9 mouse cellular contexts compared by ENCODE assay signal in the genomic region with DNA sequence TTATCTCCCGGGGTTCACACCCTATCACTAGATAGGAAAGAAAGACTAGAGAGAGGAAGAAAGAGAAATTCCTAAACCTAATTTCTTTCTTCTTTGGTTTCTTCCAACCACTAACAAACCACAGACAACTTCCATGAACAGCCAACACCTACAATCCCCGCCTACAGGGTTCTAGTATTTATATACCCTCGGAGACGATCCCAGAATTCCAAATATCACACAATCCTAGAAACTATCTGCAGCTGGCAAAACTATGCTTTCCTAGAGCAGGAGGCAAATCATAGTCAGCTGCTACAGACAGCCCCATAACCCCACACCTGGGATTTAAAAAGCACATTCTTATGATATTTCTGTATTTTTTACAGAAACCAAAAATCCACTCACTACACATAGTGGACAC. TPM values are rescaled to one million over a fixed set of nuclear protein-coding genes. Genes with fewer than 3 reads are reported as not detected.
A peak's percentile ranks its signal among the peaks of the same experiment; 100 is the strongest.
DNase-seq lines count a peak whose midpoint lies in the region; ATAC-seq and TF ChIP-seq lines count a peak whose summit lies in the region.
"Had no signal": no experiment of that assay in that cellular context is flagged by ENCODE, and none has a peak within 500 bp of the region (broad histone marks: within the 10 kb centered on the region; RNA-seq: fewer than 3 reads in every experiment).

No protein-coding gene starts in this region.

- H3K27ac ChIP-seq in lung, embryonic 15.5 days, result no peak overlapping the region
- no peak overlapping the region for H3K27ac ChIP-seq in lung, postnatal 0 days (ENCODE audit: low read length)
- H3K27ac ChIP-seq in forebrain, embryonic 15.5 days (replicated peaks), result no peak overlapping the region
- H3K27ac ChIP-seq in liver, embryonic 12.5 days, result no peak overlapping the region
- no peak overlapping the region for H3K27ac ChIP-seq in stomach, postnatal 0 days (replicated peaks)

- no peak for TF ChIP-seq CTCF in lung, postnatal 0 days (IDR thresholded peaks at IDR 0.05)
- no peak for TF ChIP-seq CTCF in stomach, postnatal 0 days (IDR thresholded peaks at IDR 0.05; ENCODE audit: low read depth)

- DNase-seq in lung, postnatal 0 days (ENCODE audit: low spot score), result no peak
- DNase-seq in stomach, postnatal 0 days (ENCODE audit: low spot score), result no peak
- no peak for DNase-seq in gastrocnemius, adult 18-20 months (ENCODE audit: low spot score)
- no peak for DNase-seq in gastrocnemius, postnatal 25 days
- DNase-seq: cerebellum, postnatal 10 days; kidney, postnatal 4 days had no signal

- H3K4me1 ChIP-seq in lung, embryonic 15.5 days, result peaks cover 18% of the 10 kb centered on the region
- no peaks in the 10 kb centered on the region for H3K4me1 ChIP-seq in lung, postnatal 0 days (ENCODE audit: insufficient read depth, low read depth, low read length)
- H3K4me1 ChIP-seq in forebrain, embryonic 15.5 days, result peaks cover 29% of the 10 kb centered on the region
- peaks cover 47% of the 10 kb centered on the region for H3K4me1 ChIP-seq in liver, embryonic 12.5 days
- H3K4me1 ChIP-seq in stomach, postnatal 0 days (replicated peaks; ENCODE audit: control insufficient read depth, insufficient read depth), result no peaks in the 10 kb centered on the region

- 37% methylated on average over 4 of the region's 4 CpGs for WGBS in lung, embryonic 15.5 days
- WGBS in lung, postnatal 0 days, result 42% methylated on average over 4 of the region's 4 CpGs
- WGBS in forebrain, embryonic 15.5 days, result 78% methylated on average over 4 of the region's 4 CpGs
- WGBS in liver, embryonic 12.5 days (ENCODE audit: insufficient replicate concordance), result 37% methylated on average over 4 of the region's 4 CpGs
- WGBS in stomach, postnatal 0 days, result 46% methylated on average over 4 of the region's 4 CpGs

- no peaks in the 10 kb centered on the region for H3K9me3 ChIP-seq in lung, embryonic 15.5 days
- no peaks in the 10 kb centered on the region for H3K9me3 ChIP-seq in lung, postnatal 0 days (ENCODE audit: low read length)
- no peaks in the 10 kb centered on the region for H3K9me3 ChIP-seq in forebrain, embryonic 15.5 days
- no peaks in the 10 kb centered on the region for H3K9me3 ChIP-seq in liver, embryonic 12.5 days (replicated peaks)
- no peaks in the 10 kb centered on the region for H3K9me3 ChIP-seq in stomach, postnatal 0 days (ENCODE audit: control insufficient read depth, low read length)

- H3K27me3 ChIP-seq in lung, embryonic 15.5 days, result no peaks in the 10 kb centered on the region
- no peaks in the 10 kb centered on the region for H3K27me3 ChIP-seq in lung, postnatal 0 days (replicated peaks; ENCODE audit: insufficient read depth, low read length)
- no peaks in the 10 kb centered on the region for H3K27me3 ChIP-seq in forebrain, embryonic 15.5 days
- no peaks in the 10 kb centered on the region for H3K27me3 ChIP-seq in liver, embryonic 12.5 days (replicated peaks)
- no peaks in the 10 kb centered on the region for H3K27me3 ChIP-seq in stomach, postnatal 0 days (ENCODE audit: control insufficient read depth, insufficient read depth, low read length)

- peak overlapping the region; percentile 21; the same call in 1 of the 2 replicates for H3K4me3 ChIP-seq in lung, embryonic 15.5 days
- no peak overlapping the region for H3K4me3 ChIP-seq in lung, postnatal 0 days (ENCODE audit: low read depth, low read length)
- peak overlapping the region; percentile 22 for H3K4me3 ChIP-seq in forebrain, embryonic 15.5 days
- H3K4me3 ChIP-seq in liver, embryonic 12.5 days, result peak overlapping the region; percentile 95
- H3K4me3 ChIP-seq in stomach, postnatal 0 days (ENCODE audit: low read depth, low read length), result no peak overlapping the region

- peaks cover 13% of the 10 kb centered on the region; the same call in 1 of the 2 replicates for H3K36me3 ChIP-seq in lung, embryonic 15.5 days
- no peaks in the 10 kb centered on the region for H3K36me3 ChIP-seq in lung, postnatal 0 days (ENCODE audit: insufficient read depth, low read length)
- peaks cover 11% of the 10 kb centered on the region for H3K36me3 ChIP-seq in forebrain, embryonic 15.5 days
- H3K36me3 ChIP-seq in liver, embryonic 12.5 days, result peaks cover 44% of the 10 kb centered on the region
- H3K36me3 ChIP-seq in stomach, postnatal 0 days (ENCODE audit: control insufficient read depth, insufficient read depth, low read length), result no peaks in the 10 kb centered on the region; the same call in 1 of the 2 replicates

- ATAC-seq in lung, embryonic 15.5 days (ENCODE audit: borderline replicate concordance, extremely low read depth, low FRiP score, low TSS enrichment), result no peak
- no peak for ATAC-seq in lung, postnatal 0 days
- ATAC-seq in forebrain, embryonic 15.5 days (replicated peaks), result no peak
- ATAC-seq in liver, embryonic 12.5 days, result no peak
- ATAC-seq in stomach, postnatal 0 days (ENCODE audit: low FRiP score, low TSS enrichment), result no peak

- no peak overlapping the region for H3K9ac ChIP-seq in lung, embryonic 15.5 days
- H3K9ac ChIP-seq in lung, postnatal 0 days (replicated peaks; ENCODE audit: low read depth), result no peak overlapping the region
- H3K9ac ChIP-seq in forebrain, embryonic 15.5 days (replicated peaks), result no peak overlapping the region
- H3K9ac ChIP-seq in liver, embryonic 12.5 days, result peak overlapping the region; percentile 55
- no peak overlapping the region for H3K9ac ChIP-seq in stomach, postnatal 0 days (ENCODE audit: low read length)

- H3K4me2 ChIP-seq in lung, embryonic 15.5 days, result peak overlapping the region; percentile 68
- no peak overlapping the region for H3K4me2 ChIP-seq in lung, postnatal 0 days (replicated peaks; ENCODE audit: low read depth, low read length)
- H3K4me2 ChIP-seq in forebrain, embryonic 15.5 days (replicated peaks), result peak overlapping the region; percentile 77
- peak overlapping the region; percentile 85 for H3K4me2 ChIP-seq in liver, embryonic 12.5 days
- peak overlapping the region; percentile 2; the same call in 1 of the 2 replicates for H3K4me2 ChIP-seq in stomach, postnatal 0 days (replicated peaks; ENCODE audit: low read depth)

- TF ChIP-seq EP300 in lung, postnatal 0 days (IDR thresholded peaks at IDR 0.05), result no peak
- TF ChIP-seq EP300 in stomach, postnatal 0 days (optimal IDR thresholded peaks at IDR 0.05), result no peak

RNA-seq across cellular contexts. Expression of a gene that starts 2.7 kb away (rescaled TPM):
- polyA plus RNA-seq in lung, embryonic 15.5 days (2015; fragmentation: Nextera tagmentation; extraction: Ambion mirVana), result 25.5 and 26.0 TPM in 2 replicates
- polyA plus RNA-seq in lung, postnatal 0 days (2015; fragmentation: Nextera tagmentation; extraction: Ambion mirVana), result 9.2 and 11.7 TPM in 2 replicates
- 37.5 and 44.7 TPM in 2 replicates for polyA plus RNA-seq in forebrain, embryonic 15.5 days (2015; fragmentation: Nextera tagmentation; extraction: Ambion mirVana)
- polyA plus RNA-seq in liver, embryonic 12.5 days (2016; fragmentation: Nextera tagmentation; extraction: Ambion mirVana), result 19.4 and 21.7 TPM in 2 replicates
- 11.3 and 11.8 TPM in 2 replicates for polyA plus RNA-seq in stomach, postnatal 0 days (2015; fragmentation: Nextera tagmentation; extraction: Ambion mirVana)
- total RNA-seq in gastrocnemius, adult 18-20 months (2021), result 10 to 100 TPM in 1 of 2 experiments, 1 to 10 TPM in 1; 8.9 to 11.2 TPM
- total RNA-seq in gastrocnemius, postnatal 25 days (2021), result 1 to 10 TPM; 7.5 to 9.9 TPM

RNA-seq across cellular contexts. Expression of a gene that starts 36.1 kb away (rescaled TPM):
- 24.6 and 26.3 TPM in 2 replicates for polyA plus RNA-seq in lung, embryonic 15.5 days (2015; fragmentation: Nextera tagmentation; extraction: Ambion mirVana)
- polyA plus RNA-seq in lung, postnatal 0 days (2015; fragmentation: Nextera tagmentation; extraction: Ambion mirVana), result 25.5 and 28.6 TPM in 2 replicates
- polyA plus RNA-seq in forebrain, embryonic 15.5 days (2015; fragmentation: Nextera tagmentation; extraction: Ambion mirVana), result 32.0 and 33.5 TPM in 2 replicates
- 10.9 and 11.6 TPM in 2 replicates for polyA plus RNA-seq in liver, embryonic 12.5 days (2016; fragmentation: Nextera tagmentation; extraction: Ambion mirVana)
- polyA plus RNA-seq in stomach, postnatal 0 days (2015; fragmentation: Nextera tagmentation; extraction: Ambion mirVana), result 14.9 and 16.0 TPM in 2 replicates
- total RNA-seq in gastrocnemius, adult 18-20 months (2021), result 10 to 100 TPM; 17.8 to 18.8 TPM
- total RNA-seq in gastrocnemius, postnatal 25 days (2021), result 10 to 100 TPM; 14.2 to 14.6 TPM

Comparison
In these comparisons a context has a peak if more than half of its experiments do, and no peak if none do; other contexts are left out.
1. H3K4me3 ChIP-seq: peak in lung, embryonic 15.5 days (single experiment), forebrain, embryonic 15.5 days (single experiment) and liver, embryonic 12.5 days (single experiment); none in lung, postnatal 0 days (single experiment) and stomach, postnatal 0 days (single experiment).